In genomic region chr3:84481104-84481503, GRCm38 (mm10) we compare ENCODE assay signal across 7 mouse cellular contexts. TPM values are rescaled to one million over a fixed set of nuclear protein-coding genes. Genes with fewer than 3 reads are reported as not detected.
DNase-seq lines count a peak whose midpoint lies in the region; ATAC-seq lines count a peak whose summit lies in the region.

No protein-coding gene starts in this region.

- H3K4me2 ChIP-seq in heart, embryonic 16.5 days (ENCODE audit: low read depth, low read length): peak overlapping the region; percentile 100

- H3K36me3 ChIP-seq in embryonic facial prominence, embryonic 10.5 days (replicated peaks): no peaks in the 10 kb centered on the region
- no peaks in the 10 kb centered on the region for H3K36me3 ChIP-seq in heart, embryonic 16.5 days (ENCODE audit: control insufficient read depth, insufficient read depth)

- 2% methylated on average over 11 of the region's 11 CpGs for WGBS in embryonic facial prominence, embryonic 10.5 days
- 4% methylated on average over 11 of the region's 11 CpGs for WGBS in heart, embryonic 16.5 days

- peaks cover 72% of the 10 kb centered on the region for H3K27me3 ChIP-seq in embryonic facial prominence, embryonic 10.5 days (replicated peaks; ENCODE audit: low read depth, poor library complexity, severe bottlenecking)
- H3K27me3 ChIP-seq in heart, embryonic 16.5 days (ENCODE audit: control insufficient read depth, insufficient read depth, low read length): peaks cover 24% of the 10 kb centered on the region

- H3K9ac ChIP-seq in heart, embryonic 16.5 days (ENCODE audit: low read length): peak overlapping the region; percentile 75

- no peaks in the 10 kb centered on the region for H3K9me3 ChIP-seq in embryonic facial prominence, embryonic 10.5 days
- no peaks in the 10 kb centered on the region for H3K9me3 ChIP-seq in heart, embryonic 16.5 days (replicated peaks; ENCODE audit: control insufficient read depth, low read length)

- peaks cover 38% of the 10 kb centered on the region for H3K4me1 ChIP-seq in embryonic facial prominence, embryonic 10.5 days
- H3K4me1 ChIP-seq in heart, embryonic 16.5 days (ENCODE audit: control insufficient read depth, insufficient read depth, low read length): peaks cover 11% of the 10 kb centered on the region

- no peak overlapping the region for H3K27ac ChIP-seq in embryonic facial prominence, embryonic 10.5 days (replicated peaks)
- H3K27ac ChIP-seq in heart, embryonic 16.5 days (ENCODE audit: low read length): no peak overlapping the region

- DNase-seq in 3T3-L1 (ENCODE audit: low read depth, low spot score) (peak; percentile 69), ES-CJ7 (ENCODE audit: low read depth, low spot score) (peak; percentile 50)
- peak; percentile 64 for DNase-seq in embryonic facial prominence, embryonic 10.5 days (ENCODE audit: low spot score)
- peak; percentile 49 to 73 for DNase-seq in kidney, postnatal 36 days
- DNase-seq in spleen, postnatal 4 days (ENCODE audit: low spot score in 2 of 2): peak; percentile 67 to 80

- peak overlapping the region; percentile 79 for H3K4me3 ChIP-seq in embryonic facial prominence, embryonic 10.5 days
- peak overlapping the region; percentile 75 for H3K4me3 ChIP-seq in heart, embryonic 16.5 days (ENCODE audit: low read length)

- no peak for ATAC-seq in heart, embryonic 16.5 days (replicated peaks; ENCODE audit: extremely low read depth, insufficient read depth, low FRiP score)
- peak; percentile 17; the same call in 1 of the 2 replicates for ATAC-seq in megakaryocyte, adult 5-6 weeks (ENCODE audit: poor library complexity, severe bottlenecking)

RNA-seq across cellular contexts. Expression of gene Fhdc1, which starts 0.9 kb away (rescaled TPM):
- 4.3 and 5.7 TPM in 2 replicates for polyA plus RNA-seq in embryonic facial prominence, embryonic 10.5 days (2016; fragmentation: Nextera tagmentation; extraction: Ambion mirVana)
- polyA plus RNA-seq in heart, embryonic 16.5 days (2015; fragmentation: Nextera tagmentation; extraction: Ambion mirVana): 1.7 and 2.0 TPM in 2 replicates
- total RNA-seq in megakaryocyte, adult 5-6 weeks (2015): 0.09 and 0.32 TPM in 2 replicates
- 0.65 and 0.73 TPM in 2 replicates for total RNA-seq in megakaryocyte, adult 5-6 weeks (2017)
